Mouse (Mus musculus) brain, embryonic 14.5 days (tissue): Measurements from ENCODE around the gene Crb3. TPM values are rescaled to one million over a fixed set of nuclear protein-coding genes. Genes with fewer than 3 reads are reported as not detected.

Source experiments
- DNase-seq: peaks from one replicate; pipeline ENCODE4 v3.0.0-alpha.2; 2011; ENCODE audit warnings: low read depth
- CTCF ChIP-seq: fragments of 200-500 bp; IDR thresholded peaks from 2 replicates; pipeline ENCODE4 v1.5.1; 2012; ENCODE audit warnings: inconsistent platforms, mild to moderate bottlenecking, moderate library complexity, borderline replicate concordance; ENCODE audit not compliant: insufficient read depth, insufficient read length; ENCODE audit errors: extremely low read depth
- POLR2A ChIP-seq: fragments of 200-500 bp; IDR thresholded peaks from 2 replicates; pipeline ENCODE4 v1.6.1; 2012; ENCODE audit warnings: mild to moderate bottlenecking, inconsistent platforms, borderline replicate concordance; ENCODE audit not compliant: poor library complexity, insufficient read depth, insufficient read length, severe bottlenecking; ENCODE audit errors: extremely low read depth
- polyA plus RNA-seq: library from polyadenylated mRNA; depleted of rRNA; stranded (reverse); fragments of >200 nt; gene quantifications from 2 replicates; pipeline ENCODE4 v1.2.3, GENCODE M21; 2012; rRNA removed

Gene Crb3
- 2.5 and 3.2 TPM in 2 replicates for polyA plus RNA-seq

- peak; percentile 37 for DNase-seq
- TF ChIP-seq POLR2A, result no peak
- TF ChIP-seq CTCF, result no peak
These were observed at the start of gene Crb3 for GRCm38 (mm10) chr17:57058891-57059485. Crb3 (plus strand) TSS chr17:57059105.

- TF ChIP-seq POLR2A (no peak), CTCF (no peak)
- no peak for DNase-seq
These were observed 48.0 kb upstream of the Crb3 start for GRCm38 (mm10) chr17:57010911-57011235.

DNA sequence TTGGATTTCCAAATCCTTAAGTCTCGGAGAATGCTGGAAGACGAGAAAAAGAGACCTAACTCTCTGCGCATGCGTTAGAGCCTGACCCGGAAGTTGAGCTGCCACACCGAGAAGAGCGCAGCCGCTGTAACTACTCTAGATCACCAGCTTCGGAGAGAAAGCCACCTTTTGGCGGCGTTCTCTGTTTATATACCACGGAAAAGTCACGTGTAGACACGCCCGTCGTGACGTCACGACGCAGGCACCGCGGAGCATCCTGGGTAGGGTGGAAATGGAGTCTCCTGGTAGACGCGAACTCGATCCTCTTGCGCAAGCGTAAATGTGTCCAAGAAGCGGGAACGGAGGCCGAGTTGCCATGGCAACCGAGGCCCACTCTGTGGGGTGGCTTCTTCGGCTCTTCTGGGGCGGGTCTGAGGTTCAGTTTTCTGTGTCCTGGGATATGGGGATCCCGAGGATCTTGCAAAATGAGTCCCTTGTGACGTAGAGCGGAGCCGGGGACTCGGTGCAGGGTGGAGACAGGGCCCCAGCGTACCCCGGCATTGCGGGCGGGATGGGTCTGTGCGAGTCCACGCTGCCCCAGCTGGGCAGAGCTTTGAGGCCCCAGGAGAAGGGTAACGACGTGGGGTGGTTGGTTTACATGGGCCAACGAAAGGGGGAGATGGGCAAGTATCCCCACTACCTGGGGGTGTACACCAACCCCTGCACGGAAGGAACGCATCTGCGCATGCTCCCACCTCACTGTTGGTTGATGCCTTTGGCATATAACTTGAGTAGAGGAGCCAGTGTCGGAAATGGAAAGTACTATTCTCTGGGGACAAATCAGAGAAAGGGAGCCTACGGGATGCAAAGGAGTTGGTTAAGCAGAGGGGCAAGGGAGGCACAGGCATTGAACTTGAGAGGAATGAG is 47.4 kb upstream of the Crb3 start, which contains the start of the genes Gtf2f1 and Gm17949:
Gene Gtf2f1, minus strand, starts transcription at position 53 of the 906 bp plus-strand sequence.
Gene Gm17949, plus strand, starts transcription at position 234 of the 906 bp plus-strand sequence.
- no peak for TF ChIP-seq CTCF
- peak; percentile 88; the same call in 1 of the 2 replicates for TF ChIP-seq POLR2A
- DNase-seq, result peak; percentile 100

DNA sequence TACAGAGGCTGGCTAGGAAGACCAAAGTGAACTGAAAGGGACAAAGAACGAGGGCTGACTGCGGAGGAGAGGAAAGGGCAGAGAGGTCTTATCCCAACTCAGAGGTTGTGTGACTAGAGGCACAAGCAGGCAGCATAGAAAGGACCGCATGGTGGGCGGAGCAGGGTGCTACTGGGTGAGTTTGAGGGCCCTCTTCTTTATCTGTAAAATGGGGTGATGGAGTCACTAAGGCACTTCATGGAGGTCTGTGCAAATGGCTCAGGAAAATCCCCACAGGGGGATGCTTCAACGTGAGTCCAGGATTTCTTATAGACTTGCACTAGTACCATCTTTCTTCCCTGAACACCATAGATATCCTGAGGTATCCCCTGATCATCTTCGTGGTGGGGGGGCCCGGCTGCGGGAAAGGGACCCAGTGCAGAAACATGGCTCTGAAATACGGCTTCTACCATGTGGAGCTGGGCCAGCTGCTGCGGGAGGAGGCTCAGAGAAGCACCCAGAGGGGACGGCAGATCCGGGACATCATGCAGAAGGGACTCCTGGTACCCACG is 46.6 kb upstream of the Crb3 start:
- TF ChIP-seq CTCF (no peak), POLR2A (no peak)
- DNase-seq, result no peak

- TF ChIP-seq CTCF (no peak), POLR2A (no peak)
- no peak for DNase-seq
These were observed 39.2 kb upstream of the Crb3 start for GRCm38 (mm10) chr17:57019693-57020092.

DNA sequence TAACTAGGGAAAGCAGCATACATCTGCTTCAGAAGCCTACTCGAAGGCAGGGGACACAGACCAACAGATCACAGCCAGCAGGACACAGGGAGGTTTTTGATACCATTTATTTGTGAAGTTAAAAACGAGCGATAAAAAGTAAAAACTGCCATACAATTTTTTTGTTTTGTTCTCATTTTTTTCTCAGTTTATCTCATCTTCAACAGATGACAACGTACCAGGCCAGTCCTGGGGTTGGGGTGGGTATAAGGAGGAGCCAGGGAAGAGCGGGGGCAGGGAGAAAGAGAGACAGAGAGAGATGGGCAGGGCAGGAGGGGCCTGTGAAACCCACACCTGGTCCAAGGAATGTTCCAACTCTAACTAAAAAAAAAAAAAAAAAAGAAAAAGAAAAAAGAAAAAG is 37.9 kb upstream of the Crb3 start:
- TF ChIP-seq POLR2A, result no peak
- no peak for TF ChIP-seq CTCF
- no peak for DNase-seq

- DNase-seq, result no peak
- TF ChIP-seq CTCF, result no peak
- TF ChIP-seq POLR2A, result no peak
These were observed 31.4 kb upstream of the Crb3 start for GRCm38 (mm10) chr17:57027471-57027870.

GRCm38 (mm10) chr17:57029691-57030090 is 29.2 kb upstream of the Crb3 start:
- DNase-seq, result no peak
- TF ChIP-seq CTCF (no peak), POLR2A (no peak)

- peak; percentile 51 for DNase-seq
These were observed 27.8 kb upstream of the Crb3 start, which contains the start of gene Khsrp for GRCm38 (mm10) chr17:57030931-57031660. Khsrp (minus strand) TSS chr17:57031522.

GRCm38 (mm10) chr17:57031661-57032420 is 27.1 kb upstream of the Crb3 start:
- DNase-seq, result peak; percentile 100
- TF ChIP-seq CTCF (no peak), POLR2A (peak; percentile 63; the same call in 1 of the 2 replicates)

More at GRCm38 (mm10) chr17:57030931-57031660, 27.8 kb upstream of the Crb3 start, which contains the start of gene Khsrp:
- TF ChIP-seq CTCF (no peak), POLR2A (peak; percentile 84)
